Mouse (Mus musculus) megakaryocyte, embryonic 14.5 days (primary cell): ENCODE data around the gene Ncmap. TPM values are rescaled to one million over a fixed set of nuclear protein-coding genes. Genes with fewer than 3 reads are reported as not detected.

Source experiments
- H3K27me3 ChIP-seq: replicated peaks from 2 replicates; pipeline ENCODE3; 2012; ENCODE audit warnings: inconsistent platforms
- H3K36me3 ChIP-seq: replicated peaks from 2 replicates; pipeline ENCODE3; 2012; ENCODE audit warnings: low read length, inconsistent platforms, mixed read lengths
- H3K4me1 ChIP-seq: 2 replicates; pipeline ENCODE4 v1.6.1; 2012; ENCODE audit warnings: inconsistent platforms
- H3K4me3 ChIP-seq: replicated peaks from 2 replicates; pipeline ENCODE3; 2012; ENCODE audit warnings: moderate library complexity, mild to moderate bottlenecking, inconsistent platforms
- H3K9me3 ChIP-seq: 2 replicates; pipeline ENCODE4 v1.6.1; 2012; ENCODE audit warnings: inconsistent platforms
- FLI1 ChIP-seq: IDR thresholded peaks from 2 replicates; pipeline ENCODE4 v1.6.1; 2012; ENCODE audit warnings: low read length, inconsistent platforms, mixed read lengths
- GATA1 ChIP-seq: IDR thresholded peaks from 3 replicates; pipeline ENCODE4 v1.6.1; 2012; ENCODE audit warnings: mixed read lengths, low read length, inconsistent platforms, borderline replicate concordance
- polyA plus RNA-seq: library from polyadenylated mRNA; stranded (reverse); fragments of >175 nt; gene quantifications from 2 replicates; pipeline ENCODE4 v1.2.3, GENCODE M21; 2012; ENCODE audit warnings: low replicate concordance; ENCODE audit not compliant: insufficient read depth

The Ncmap gene
- polyA plus RNA-seq, 1 experiment = 2.2 TPM

- TF ChIP-seq FLI1 (no peak), GATA1 (no peak)
- Histone ChIP-seq H3K4me1 (peaks cover 51% of the 10 kb centered on the region), H3K27me3 (no peaks in the 10 kb centered on the region), H3K4me3 (peak overlapping the region; percentile 97), H3K36me3 (peaks cover 14% of the 10 kb centered on the region), H3K9me3 (no peaks in the 10 kb centered on the region)
Measured at GRCm38 (mm10) chr4:135353794-135354450, 44.1 kb downstream of the Ncmap start.

GRCm38 (mm10) chr4:135353066-135353793 is 44.8 kb downstream of the Ncmap start, which contains the start of gene Srrm1:
TSS of gene Srrm1 (minus strand) at chr4:135353321.
- TF ChIP-seq FLI1 = no peak
- TF ChIP-seq GATA1 = no peak
- H3K27me3 ChIP-seq = no peaks in the 10 kb centered on the region
- H3K4me3 ChIP-seq = peak within 1 kb of the TSS; percentile 97
- H3K36me3 ChIP-seq = peaks cover 21% of the 10 kb centered on the region
- peaks cover 52% of the 10 kb centered on the region for H3K4me1 ChIP-seq
- H3K9me3 ChIP-seq = no peaks in the 10 kb centered on the region

GRCm38 (mm10) chr4:135352326-135353065 is 45.5 kb downstream of the Ncmap start:
- peaks cover 24% of the 10 kb centered on the region for H3K36me3 ChIP-seq
- H3K9me3 ChIP-seq = no peaks in the 10 kb centered on the region
- H3K27me3 ChIP-seq = no peaks in the 10 kb centered on the region
- peaks cover 52% of the 10 kb centered on the region for H3K4me1 ChIP-seq
- H3K4me3 ChIP-seq = peak overlapping the region; percentile 97
- TF ChIP-seq GATA1 = no peak
- no peak for TF ChIP-seq FLI1

DNA sequence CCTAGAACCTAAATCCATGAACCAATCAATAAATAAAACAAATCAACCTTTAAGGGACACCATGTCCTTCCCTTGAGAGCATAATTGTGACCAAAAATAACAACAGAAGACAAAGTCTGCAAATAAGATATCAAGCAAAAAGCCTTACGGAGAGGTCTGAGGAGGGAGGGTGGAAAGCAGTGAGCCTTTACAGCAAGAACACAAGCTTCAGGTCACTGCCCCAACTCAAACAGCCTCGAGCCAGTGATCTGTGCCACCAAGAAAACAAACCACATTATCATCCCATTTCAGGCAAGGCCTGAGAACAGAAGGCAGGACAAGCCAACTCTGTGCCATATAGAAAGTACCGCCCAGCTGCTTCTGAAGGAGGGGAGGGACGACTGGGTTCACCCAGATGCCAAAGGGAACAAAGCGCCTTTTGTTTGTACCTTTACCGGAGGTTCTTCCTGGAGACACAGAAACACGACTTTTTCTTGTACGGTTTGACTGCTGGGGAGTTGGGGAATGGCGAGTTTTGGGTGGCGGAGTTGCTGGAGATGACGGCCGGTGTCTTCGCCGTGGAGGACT is 60.6 kb downstream of the Ncmap start:
- no peaks in the 10 kb centered on the region for H3K4me1 ChIP-seq
- H3K27me3 ChIP-seq = no peaks in the 10 kb centered on the region
- TF ChIP-seq FLI1 (no peak), GATA1 (no peak)
- no peak overlapping the region for H3K4me3 ChIP-seq
- H3K36me3 ChIP-seq = peaks cover 100% of the 10 kb centered on the region
- H3K9me3 ChIP-seq = no peaks in the 10 kb centered on the region

DNA sequence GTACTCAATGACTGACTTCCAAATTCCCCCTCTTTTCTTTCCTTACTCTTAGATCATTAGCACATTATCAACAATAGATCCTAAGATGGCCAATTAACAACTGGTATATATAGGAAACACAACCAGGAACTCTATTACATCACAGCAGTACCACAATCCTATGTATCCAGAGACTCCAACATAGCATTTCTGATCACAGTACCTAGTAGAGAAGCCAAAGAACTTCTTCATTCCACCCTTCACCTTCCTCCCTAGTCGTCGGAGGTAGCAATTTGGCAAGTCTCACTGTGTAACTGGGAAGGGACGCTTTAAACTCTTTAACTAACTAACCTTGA is 62.0 kb downstream of the Ncmap start:
- Histone ChIP-seq H3K4me1 (no peaks in the 10 kb centered on the region), H3K27me3 (no peaks in the 10 kb centered on the region), H3K4me3 (no peak overlapping the region), H3K9me3 (no peaks in the 10 kb centered on the region), H3K36me3 (peaks cover 100% of the 10 kb centered on the region)
- TF ChIP-seq GATA1 (no peak), FLI1 (no peak)

GRCm38 (mm10) chr4:135335327-135336022 is 62.6 kb downstream of the Ncmap start:
- TF ChIP-seq GATA1 = no peak
- no peak for TF ChIP-seq FLI1
- no peak overlapping the region for H3K4me3 ChIP-seq

DNA sequence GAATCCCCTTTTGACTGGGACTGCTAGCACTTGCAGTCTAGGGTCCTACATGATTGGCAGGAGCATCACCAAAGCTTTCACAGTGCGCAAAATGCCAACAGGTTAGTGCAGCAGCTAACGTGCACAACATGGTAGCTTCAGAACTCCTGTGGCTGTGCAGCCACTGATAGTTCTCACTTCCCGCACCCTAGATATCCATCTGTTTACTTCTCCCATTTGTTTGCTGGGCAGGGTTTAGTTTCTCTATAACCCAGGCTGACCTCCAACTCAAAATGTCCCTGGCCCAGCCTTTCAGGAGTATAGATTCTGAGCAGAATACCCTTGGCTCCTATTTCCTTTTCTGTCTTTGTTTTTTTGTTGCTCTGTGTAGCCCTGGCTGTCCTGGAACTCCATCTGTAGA is 71.6 kb downstream of the Ncmap start:
- Histone ChIP-seq H3K27me3 (no peaks in the 10 kb centered on the region), H3K4me1 (peaks cover 3% of the 10 kb centered on the region; the same call in 1 of the 2 replicates), H3K9me3 (no peaks in the 10 kb centered on the region), H3K36me3 (peaks cover 99% of the 10 kb centered on the region), H3K4me3 (no peak overlapping the region)
- TF ChIP-seq GATA1 = no peak
- no peak for TF ChIP-seq FLI1

More at GRCm38 (mm10) chr4:135335327-135336022, 62.6 kb downstream of the Ncmap start:
- Histone ChIP-seq H3K36me3 (peaks cover 100% of the 10 kb centered on the region), H3K4me1 (no peaks in the 10 kb centered on the region), H3K9me3 (no peaks in the 10 kb centered on the region), H3K27me3 (no peaks in the 10 kb centered on the region)

GRCm38 (mm10) chr4:135326046-135326445 is 72.0 kb downstream of the Ncmap start:
- H3K27me3 ChIP-seq = no peaks in the 10 kb centered on the region
- no peaks in the 10 kb centered on the region for H3K9me3 ChIP-seq
- H3K36me3 ChIP-seq = peaks cover 99% of the 10 kb centered on the region
- TF ChIP-seq GATA1 (no peak), FLI1 (no peak)
- H3K4me1 ChIP-seq = peaks cover 3% of the 10 kb centered on the region; the same call in 1 of the 2 replicates
- H3K4me3 ChIP-seq = no peak overlapping the region

- Histone ChIP-seq H3K27me3 (no peaks in the 10 kb centered on the region), H3K4me1 (peaks cover 6% of the 10 kb centered on the region; the same call in 1 of the 2 replicates), H3K4me3 (no peak overlapping the region), H3K36me3 (peaks cover 99% of the 10 kb centered on the region), H3K9me3 (no peaks in the 10 kb centered on the region)
- no peak for TF ChIP-seq FLI1
- TF ChIP-seq GATA1 = no peak
Measured at GRCm38 (mm10) chr4:135323021-135323420, 75.0 kb downstream of the Ncmap start.

Other genes with a start within 250 kb of the Ncmap start
- 19.4 and 27.6 TPM in 2 replicates for gene Clic4, start 125.4 kb downstream of the Ncmap start, polyA plus RNA-seq
- 207 and 466 TPM in 2 replicates for gene Srrm1, start 44.9 kb downstream of the Ncmap start, polyA plus RNA-seq
- 1.6 and 17.7 TPM in 2 replicates for gene Rcan3, start 35.6 kb upstream of the Ncmap start, polyA plus RNA-seq
- 3.6 and 4.5 TPM in 2 replicates for gene Stpg1, start 96.6 kb upstream of the Ncmap start, polyA plus RNA-seq
- gene Nipal3, start 96.8 kb upstream of the Ncmap start, polyA plus RNA-seq = 50.7 and 286 TPM in 2 replicates
- gene Grhl3, start 175.4 kb upstream of the Ncmap start, polyA plus RNA-seq = not detected in 2 replicates